Mouse (Mus musculus): ENCODE results near the gene Itpk1. TPM values are rescaled to one million over a fixed set of nuclear protein-coding genes. Genes with fewer than 3 reads are reported as not detected.

Gene Itpk1
- polyA plus RNA-seq, 1 experiment: 64.9 TPM

DNA sequence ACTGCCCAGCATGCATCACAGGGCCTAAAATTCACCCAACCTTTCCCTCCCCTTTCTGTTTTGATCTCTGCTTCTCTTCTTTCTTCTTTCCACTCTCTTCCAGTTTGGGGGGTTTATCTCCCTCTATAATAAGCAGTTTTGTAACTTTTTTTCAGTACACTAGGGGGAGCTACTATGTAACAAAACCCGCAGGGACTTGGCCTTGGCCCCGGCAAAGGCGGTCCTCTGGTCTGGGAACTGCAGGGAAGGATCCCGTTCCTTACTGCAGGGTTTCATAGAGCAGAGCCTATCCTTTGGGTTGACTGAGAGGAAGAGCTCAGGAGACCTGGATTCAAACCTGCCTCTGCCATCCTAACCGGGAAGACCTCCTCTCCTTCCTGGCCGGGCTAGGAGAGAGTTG lies 180.0 kb downstream of the Itpk1 start:
- Histone ChIP-seq H3K27me3 (ENCODE audit: control insufficient read depth, insufficient read depth, low read length) (no peaks in the 10 kb centered on the region), H3K4me3 (replicated peaks; ENCODE audit: insufficient read depth, low read depth, low read length) (no peak overlapping the region), H3K4me1 (ENCODE audit: control insufficient read depth, insufficient read depth, low read length) (0 out of 2 replicates have a peak, but pooled peaks cover 3% of the 10 kb centered on the region), H3K27ac (ENCODE audit: insufficient read depth, low read length) (no peak overlapping the region)
- peak; percentile 32 to 49 for DNase-seq
- TF ChIP-seq CTCF (IDR thresholded peaks at IDR 0.05; ENCODE audit: borderline replicate concordance, insufficient read depth, low read depth, low read length): peak; percentile 56; the same call in 1 of the 2 replicates
- no peak for TF ChIP-seq POLR2A (IDR thresholded peaks at IDR 0.05; ENCODE audit: borderline replicate concordance, insufficient read depth, low read length)
- 24% methylated on average over 6 of the region's 6 CpGs for WGBS

DNA sequence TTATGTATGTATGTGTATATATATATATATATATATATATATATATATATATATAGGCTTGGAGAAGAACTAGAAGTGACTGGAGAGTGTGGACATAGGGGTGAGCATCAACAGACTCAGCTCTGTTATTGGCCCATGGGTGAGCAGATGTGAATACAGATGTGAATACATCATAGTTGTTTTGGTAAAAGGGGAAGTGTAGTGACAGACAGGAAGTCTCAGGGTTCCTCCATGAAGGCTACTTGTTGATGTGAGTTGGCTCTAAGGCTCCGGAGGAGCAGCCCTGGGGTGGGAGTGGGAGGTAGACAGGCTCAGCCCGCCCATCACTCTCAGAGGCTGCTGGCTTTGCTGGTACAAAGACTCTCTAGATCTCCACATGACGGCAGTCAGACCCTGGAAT lies 180.5 kb downstream of the Itpk1 start:
- Histone ChIP-seq H3K27ac (ENCODE audit: insufficient read depth, low read length) (no peak overlapping the region), H3K4me1 (ENCODE audit: control insufficient read depth, insufficient read depth, low read length) (0 out of 2 replicates have a peak, but pooled peaks cover 3% of the 10 kb centered on the region), H3K4me3 (replicated peaks; ENCODE audit: insufficient read depth, low read depth, low read length) (no peak overlapping the region), H3K27me3 (ENCODE audit: control insufficient read depth, insufficient read depth, low read length) (no peaks in the 10 kb centered on the region)
- TF ChIP-seq POLR2A (IDR thresholded peaks at IDR 0.05; ENCODE audit: borderline replicate concordance, insufficient read depth, low read length) (no peak), CTCF (IDR thresholded peaks at IDR 0.05; ENCODE audit: borderline replicate concordance, insufficient read depth, low read depth, low read length) (no peak)
- WGBS: 35% methylated on average over 3 of the region's 3 CpGs
- DNase-seq: no peak

DNA sequence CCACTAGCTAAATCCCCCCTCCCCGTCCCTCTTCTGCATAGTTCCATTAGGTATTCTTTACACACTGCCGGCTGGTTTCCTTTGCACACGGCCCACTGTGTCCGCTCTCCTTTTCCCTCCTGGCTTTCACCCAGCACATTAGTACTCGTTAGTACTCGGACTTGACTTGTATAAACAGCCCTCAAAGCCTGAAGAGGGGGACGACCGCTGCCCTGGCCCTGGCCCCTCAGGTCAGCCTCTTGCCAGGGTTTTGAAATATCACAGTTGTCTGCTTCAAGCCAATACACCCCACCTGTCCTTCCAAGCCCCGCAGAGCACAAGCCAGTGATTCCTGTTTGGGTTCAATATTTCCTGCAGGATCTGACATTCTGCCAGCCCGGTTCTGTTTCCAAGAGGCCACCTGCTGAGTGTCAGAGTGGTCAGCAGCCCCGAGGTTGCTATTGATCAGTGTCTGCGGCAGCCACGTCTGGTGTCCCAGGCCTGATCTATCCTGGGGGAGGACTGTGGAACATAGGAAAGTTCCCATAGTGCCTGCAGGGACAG lies 182.9 kb downstream of the Itpk1 start:
- DNase-seq: peak; percentile 30 to 39
- TF ChIP-seq POLR2A (IDR thresholded peaks at IDR 0.05; ENCODE audit: borderline replicate concordance, insufficient read depth, low read length): no peak
- TF ChIP-seq CTCF (IDR thresholded peaks at IDR 0.05; ENCODE audit: borderline replicate concordance, insufficient read depth, low read depth, low read length): no peak
- WGBS: 12% methylated on average over 13 of the region's 13 CpGs
- H3K4me3 ChIP-seq (replicated peaks; ENCODE audit: insufficient read depth, low read depth, low read length): no peak overlapping the region
- H3K27me3 ChIP-seq (ENCODE audit: control insufficient read depth, insufficient read depth, low read length): no peaks in the 10 kb centered on the region
- H3K27ac ChIP-seq (ENCODE audit: insufficient read depth, low read length): no peak overlapping the region
- H3K4me1 ChIP-seq (ENCODE audit: control insufficient read depth, insufficient read depth, low read length): 0 out of 2 replicates have a peak, but pooled peaks cover 3% of the 10 kb centered on the region

DNA sequence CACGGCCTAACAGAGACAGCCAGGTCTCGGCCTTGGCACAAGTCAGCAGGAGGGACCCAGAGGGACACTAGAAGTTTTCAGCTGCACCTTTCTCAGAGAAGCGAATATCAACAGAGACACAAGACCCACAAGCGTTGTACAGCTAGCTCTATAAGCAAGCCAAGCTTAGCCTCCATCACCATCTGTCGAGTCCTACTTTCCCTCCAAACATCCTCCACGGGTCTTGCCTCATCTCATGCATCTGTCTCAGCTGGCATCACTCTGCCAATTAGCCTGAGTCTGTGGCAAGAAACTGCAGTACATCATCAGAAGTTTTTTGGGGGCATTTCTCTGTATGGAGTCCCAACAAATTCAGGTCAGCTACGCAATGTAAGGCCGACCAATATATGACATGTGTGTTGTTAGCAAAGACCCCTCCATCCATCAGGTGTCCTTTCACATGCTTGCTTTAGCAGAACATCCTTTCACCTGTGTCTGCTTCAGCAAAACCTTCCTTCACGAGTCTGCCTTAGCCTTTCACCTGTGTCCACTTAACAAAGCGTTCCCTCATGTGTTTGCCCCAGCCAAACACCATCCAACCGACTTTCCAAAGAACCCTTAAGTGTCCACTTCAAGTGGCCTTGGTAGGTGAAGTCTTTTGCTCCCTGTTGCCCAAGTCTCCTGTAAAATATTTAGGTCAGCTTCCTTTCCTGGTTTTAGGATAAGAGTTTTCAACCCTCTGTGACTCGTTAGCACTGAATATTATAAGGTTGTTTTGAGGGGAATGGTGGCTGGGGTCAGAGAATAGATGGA lies 184.6 kb downstream of the Itpk1 start:
- no peak overlapping the region for H3K4me3 ChIP-seq (replicated peaks; ENCODE audit: insufficient read depth, low read depth, low read length)
- WGBS: 92% methylated on average over 12 of the region's 12 CpGs
- no peak overlapping the region for H3K27ac ChIP-seq (ENCODE audit: insufficient read depth, low read length)
- no peaks in the 10 kb centered on the region for H3K27me3 ChIP-seq (ENCODE audit: control insufficient read depth, insufficient read depth, low read length)
- no peak for TF ChIP-seq POLR2A (IDR thresholded peaks at IDR 0.05; ENCODE audit: borderline replicate concordance, insufficient read depth, low read length)
- TF ChIP-seq CTCF (IDR thresholded peaks at IDR 0.05; ENCODE audit: borderline replicate concordance, insufficient read depth, low read depth, low read length): no peak
- no peak for DNase-seq
- H3K4me1 ChIP-seq (ENCODE audit: control insufficient read depth, insufficient read depth, low read length): peaks cover 5% of the 10 kb centered on the region; the same call in 1 of the 2 replicates

Other genes with a start within 250 kb of the Itpk1 start
- gene Golga5, start 235.8 kb downstream of the Itpk1 start, polyA plus RNA-seq (2012; rRNA removed): 27.4 and 28.4 TPM in 2 replicates
- 187 and 216 TPM in 2 replicates for gene Chga, start 150.0 kb downstream of the Itpk1 start, polyA plus RNA-seq (2012; rRNA removed)
- 11.9 and 13.8 TPM in 2 replicates for gene Moap1, start 38.7 kb upstream of the Itpk1 start, polyA plus RNA-seq (2012; rRNA removed)
- gene Tmem251, start 38.8 kb upstream of the Itpk1 start, polyA plus RNA-seq (2012; rRNA removed): 3.7 and 3.9 TPM in 2 replicates
- not detected in 2 replicates for gene Gm28051, start 52.8 kb upstream of the Itpk1 start, polyA plus RNA-seq (2012; rRNA removed)
- 18.9 and 22.5 TPM in 2 replicates for gene Gon7, start 52.9 kb upstream of the Itpk1 start, polyA plus RNA-seq (2012; rRNA removed)
- gene Ubr7, start 53.0 kb upstream of the Itpk1 start, polyA plus RNA-seq (2012; rRNA removed): 24.3 and 25.5 TPM in 2 replicates
- 27.0 and 28.7 TPM in 2 replicates for gene Gm20604, start 53.7 kb upstream of the Itpk1 start, polyA plus RNA-seq (2012; rRNA removed)
- gene Btbd7, start 173.5 kb upstream of the Itpk1 start, polyA plus RNA-seq (2012; rRNA removed): 12.8 and 13.8 TPM in 2 replicates
- gene Cox8c, start 194.4 kb upstream of the Itpk1 start, polyA plus RNA-seq (2012; rRNA removed): not detected in 2 replicates
- 26.1 and 28.2 TPM in 2 replicates for gene Unc79, start 243.9 kb upstream of the Itpk1 start, polyA plus RNA-seq (2012; rRNA removed)

Measured in cerebellum, adult 2 months (tissue).